Mouse (Mus musculus) R1 (cell line): ENCODE data around the gene Adgrl1.

Experiments
- DNase-seq: peaks from one replicate; pipeline ENCODE4 v3.0.0-alpha.2; 2018; ENCODE audit warnings: low read depth, low spot score

Gene Adgrl1

DNA sequence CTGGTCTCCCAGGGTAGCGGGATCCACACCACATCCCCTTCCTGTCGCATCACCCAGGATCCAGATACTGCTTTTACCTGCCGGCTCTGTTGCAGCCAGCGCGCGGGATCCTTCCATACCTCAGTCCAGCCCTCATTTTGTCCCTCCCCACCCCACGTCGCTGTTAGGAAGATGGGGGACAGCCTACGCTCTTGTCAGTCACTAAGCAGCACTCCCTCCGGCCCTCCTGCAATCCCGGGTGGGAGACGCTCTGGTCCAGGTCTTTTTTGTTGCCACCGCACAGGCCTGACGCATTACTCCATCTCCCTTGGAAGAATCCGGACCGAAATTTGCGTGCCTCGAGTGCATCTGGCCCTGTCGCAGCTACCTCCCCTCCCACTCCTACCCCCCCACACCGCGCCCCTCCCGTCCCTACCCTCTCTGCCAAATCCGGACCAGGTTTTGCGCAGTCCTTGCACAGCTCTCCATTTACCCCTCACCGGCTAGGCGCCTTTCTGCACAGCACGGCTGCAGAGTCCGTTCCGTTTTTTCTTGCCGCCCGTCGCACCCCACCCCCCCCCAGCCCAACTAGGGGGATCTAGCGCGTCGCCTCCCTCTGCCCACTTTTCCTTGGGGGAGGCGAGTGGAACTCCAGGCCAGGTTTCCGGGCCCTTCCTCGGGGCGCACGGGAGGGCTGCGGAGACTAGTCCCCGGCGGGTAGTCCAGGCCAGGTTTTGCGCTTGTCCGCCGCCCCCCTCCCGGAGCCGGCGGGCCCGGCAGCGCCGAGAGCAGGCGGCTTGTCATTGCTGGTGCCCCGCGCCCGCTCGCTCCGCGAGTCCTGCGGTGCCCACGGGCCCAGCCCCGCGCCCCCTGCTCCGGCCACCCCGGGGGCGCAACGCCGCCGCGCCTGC lies at the start of gene Adgrl1:
Adgrl1 (plus strand) TSS at position 743 of the 890 bp plus-strand sequence.
- DNase-seq, result peak; percentile 97

- DNase-seq, result no peak
These were observed 47.6 kb upstream of the Adgrl1 start for GRCm38 (mm10) chr8:83852329-83852728.

DNA sequence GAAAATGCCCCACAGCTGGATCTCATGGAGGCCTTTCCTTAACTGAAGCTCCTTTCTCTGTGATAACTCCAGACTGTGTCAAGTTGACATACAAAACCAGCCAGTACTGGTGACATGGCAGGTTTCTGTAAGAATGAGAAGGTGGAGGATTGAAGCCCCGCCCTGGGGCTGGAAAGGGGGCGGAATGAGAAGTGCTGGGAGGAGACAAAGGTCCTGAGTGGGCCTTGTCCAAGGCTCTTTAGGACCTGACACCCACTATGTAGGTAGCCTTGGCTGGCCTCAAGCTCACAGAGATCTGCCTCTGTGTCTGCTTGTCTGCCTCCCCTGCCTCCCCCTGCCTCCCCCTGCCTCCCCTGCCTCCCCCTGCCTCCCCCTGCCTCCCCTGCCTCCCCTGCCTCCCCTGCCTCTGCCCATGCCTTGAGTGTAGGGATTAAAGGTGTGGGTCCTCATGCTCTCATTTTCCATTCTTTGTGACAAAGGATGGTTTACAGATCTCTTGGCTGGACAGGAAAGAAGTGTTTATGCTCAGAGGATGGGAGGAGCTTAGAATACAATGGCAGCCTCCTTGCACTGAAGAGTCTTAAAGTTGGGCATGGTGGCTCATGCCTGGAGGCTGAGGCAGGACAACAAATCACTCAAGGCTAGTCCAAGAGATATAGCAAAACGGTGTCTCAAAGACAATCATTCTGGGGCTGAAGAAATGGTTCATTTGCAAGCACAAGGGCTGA lies 46.4 kb upstream of the Adgrl1 start:
- DNase-seq, result peak; percentile 84

- DNase-seq, result peak; percentile 27
These were observed 43.3 kb upstream of the Adgrl1 start for GRCm38 (mm10) chr8:83856486-83857065.

- DNase-seq, result peak; percentile 55
These were observed 37.3 kb upstream of the Adgrl1 start for GRCm38 (mm10) chr8:83862439-83863268.

DNA sequence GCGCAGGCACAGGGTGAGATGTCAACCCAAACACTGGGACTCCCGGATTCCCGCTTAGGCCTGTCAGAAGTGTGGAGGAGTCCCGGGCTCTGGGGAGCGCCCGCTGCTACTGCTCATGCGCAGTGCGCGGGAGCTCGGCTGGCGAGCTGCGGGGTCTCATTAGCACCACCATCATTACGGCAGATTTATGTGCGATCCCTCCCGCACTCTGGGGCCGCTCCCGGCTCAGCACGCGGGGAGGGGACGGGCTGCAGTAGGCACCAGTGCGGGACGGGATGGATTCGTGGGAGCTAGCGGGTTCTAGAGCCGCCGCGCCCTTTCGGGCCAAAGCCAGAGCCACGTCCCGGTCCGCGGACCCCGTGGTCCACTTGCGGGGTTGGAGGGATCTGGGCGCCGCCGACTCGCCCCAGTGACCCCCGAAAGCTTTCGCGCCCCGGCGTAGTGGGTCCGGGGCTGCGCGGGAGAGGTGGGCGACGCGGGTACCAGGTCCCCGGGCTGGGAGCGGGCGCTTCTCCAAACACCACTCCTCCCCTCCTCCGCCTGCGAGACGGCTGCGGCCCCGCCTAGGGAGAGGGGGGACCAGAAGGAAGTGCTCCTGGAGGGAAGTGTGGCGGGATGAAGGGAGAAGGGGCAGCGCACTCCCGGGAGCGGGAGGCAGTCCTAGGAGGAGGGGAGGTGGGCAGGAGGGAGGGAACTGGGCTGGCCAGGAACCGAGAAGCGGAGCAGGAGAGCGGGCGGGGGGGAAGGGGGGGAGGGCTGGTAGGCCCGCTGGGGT lies 24.8 kb upstream of the Adgrl1 start:
- DNase-seq, result peak; percentile 91

- DNase-seq, result no peak
These were observed 24.3 kb upstream of the Adgrl1 start for GRCm38 (mm10) chr8:83875656-83876040.

DNA sequence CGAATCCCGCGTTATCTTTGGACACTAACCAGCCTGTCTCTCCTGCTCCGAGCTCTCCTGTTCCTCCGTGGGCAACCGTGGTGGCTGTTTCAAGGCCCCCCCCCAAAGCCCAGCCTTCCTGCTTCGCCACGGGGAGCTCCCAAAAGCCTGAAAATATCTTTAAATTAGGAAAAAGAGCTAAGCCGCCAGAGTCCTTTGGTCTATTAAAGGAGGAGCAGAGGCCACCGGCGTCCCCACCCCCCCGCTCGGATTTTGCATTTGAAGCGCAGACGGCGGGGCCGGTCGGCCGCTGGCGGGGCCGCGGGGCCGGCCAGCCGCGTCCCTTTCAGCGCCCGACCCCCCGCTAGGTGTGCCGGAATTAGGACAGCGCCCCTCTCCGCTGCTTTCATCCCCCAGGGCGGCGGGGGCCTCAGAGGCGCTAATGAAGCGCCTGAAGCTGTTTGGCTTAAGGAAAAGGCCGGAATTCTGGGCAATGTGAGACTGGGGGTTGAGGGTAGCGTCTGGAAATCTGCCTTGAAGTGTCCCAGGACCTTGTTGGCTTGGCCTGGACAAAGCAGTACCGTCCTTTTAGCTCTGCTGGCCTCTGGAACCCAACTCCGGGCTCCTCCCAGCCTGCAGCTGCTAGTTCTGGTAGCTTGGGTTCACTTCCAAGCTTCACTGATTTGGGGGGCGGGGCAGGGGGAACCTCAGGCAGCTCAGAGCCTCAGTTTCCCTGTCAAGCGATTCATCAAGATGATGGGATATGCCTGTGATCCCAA lies 23.6 kb upstream of the Adgrl1 start:
- DNase-seq, result peak; percentile 79

GRCm38 (mm10) chr8:83876838-83877223 lies 23.1 kb upstream of the Adgrl1 start:
- DNase-seq, result no peak

GRCm38 (mm10) chr8:83888409-83888808 lies 11.5 kb upstream of the Adgrl1 start:
- DNase-seq, result no peak

- DNase-seq, result no peak
These were observed 7.8 kb upstream of the Adgrl1 start for GRCm38 (mm10) chr8:83892061-83892460.

DNA sequence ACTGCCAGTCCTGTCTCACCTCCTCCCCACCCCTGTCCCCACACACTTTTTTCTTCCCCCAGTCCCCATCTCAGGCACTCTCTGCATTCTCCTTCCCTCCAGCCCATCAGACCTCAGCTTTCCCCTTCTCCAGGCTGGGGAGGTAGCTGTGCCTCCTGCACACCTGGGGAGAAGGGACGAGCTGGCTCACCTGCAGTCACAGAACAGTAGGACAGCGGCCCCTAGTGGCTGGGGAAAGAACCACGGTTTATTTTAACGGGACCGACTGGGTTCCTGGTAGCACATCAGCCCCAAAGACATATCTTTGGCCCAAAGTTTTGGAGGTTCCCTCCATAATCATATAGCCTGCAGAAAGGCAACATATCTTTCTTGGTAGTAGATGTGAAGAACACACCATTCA lies 6.0 kb upstream of the Adgrl1 start:
- peak; percentile 77 for DNase-seq

DNA sequence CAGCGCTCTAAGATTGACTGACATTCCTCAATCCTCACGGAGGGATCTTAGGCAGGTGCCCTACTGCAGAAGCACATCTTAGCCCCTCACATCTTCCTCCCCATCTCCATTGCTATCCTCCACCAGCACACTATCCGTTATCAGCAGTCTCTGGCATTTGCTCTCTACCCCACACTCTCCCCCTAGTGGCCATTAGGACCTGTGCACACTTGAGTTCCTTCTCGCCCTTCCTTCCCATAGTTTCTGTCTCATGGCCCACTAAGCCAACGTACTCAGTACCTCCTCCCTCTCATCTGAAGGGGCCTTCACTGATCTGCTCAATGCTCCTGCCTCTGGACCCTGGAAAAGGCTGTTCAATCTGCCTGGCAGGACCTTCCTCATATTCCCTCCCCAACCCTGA lies 4.0 kb upstream of the Adgrl1 start:
- DNase-seq, result peak; percentile 86

DNA sequence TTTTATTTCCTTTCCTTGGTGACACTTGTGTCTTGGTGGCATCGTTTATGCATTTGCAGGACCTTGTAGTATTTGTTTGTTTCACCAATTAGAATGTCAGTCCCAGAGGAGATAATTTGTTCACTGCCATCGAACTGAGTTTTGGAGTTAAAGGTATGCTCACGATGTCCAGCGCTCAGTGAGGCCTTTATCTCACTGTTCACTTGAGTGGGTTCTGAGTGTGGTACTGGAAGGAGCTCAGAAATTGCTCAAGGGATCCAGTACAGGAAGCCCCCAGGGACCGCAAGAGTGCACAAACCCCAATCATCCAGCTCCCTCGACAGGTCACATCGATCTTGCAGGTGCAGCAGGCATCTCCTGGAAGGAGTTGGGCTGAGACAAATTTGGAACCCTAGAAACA lies 3.4 kb upstream of the Adgrl1 start:
- DNase-seq, result no peak

GRCm38 (mm10) chr8:83897211-83897610 lies 2.7 kb upstream of the Adgrl1 start:
- peak; percentile 83 for DNase-seq

DNA sequence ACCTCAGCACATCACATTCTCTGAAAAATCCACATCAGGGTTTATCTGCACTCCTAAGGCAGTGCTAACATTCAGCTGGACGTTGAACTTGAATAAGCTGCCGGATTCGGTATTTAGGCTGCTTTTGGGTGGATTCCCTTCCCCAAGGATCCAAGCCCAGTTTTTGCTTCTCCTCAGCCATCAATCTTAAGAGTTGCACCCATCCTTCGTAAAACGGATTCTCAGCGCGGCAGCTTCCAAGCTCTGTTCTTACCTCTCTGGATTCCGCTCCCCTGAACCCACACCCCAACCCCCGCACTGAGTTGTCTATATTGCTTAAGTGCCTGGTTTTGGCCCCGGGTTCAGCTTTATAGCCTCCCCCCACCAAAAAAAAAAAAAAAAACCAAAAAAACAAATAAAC lies 1.4 kb upstream of the Adgrl1 start:
- no peak for DNase-seq

- peak; percentile 82 for DNase-seq
These were observed 931 bp upstream of the Adgrl1 start for GRCm38 (mm10) chr8:83898985-83899362.

DNA sequence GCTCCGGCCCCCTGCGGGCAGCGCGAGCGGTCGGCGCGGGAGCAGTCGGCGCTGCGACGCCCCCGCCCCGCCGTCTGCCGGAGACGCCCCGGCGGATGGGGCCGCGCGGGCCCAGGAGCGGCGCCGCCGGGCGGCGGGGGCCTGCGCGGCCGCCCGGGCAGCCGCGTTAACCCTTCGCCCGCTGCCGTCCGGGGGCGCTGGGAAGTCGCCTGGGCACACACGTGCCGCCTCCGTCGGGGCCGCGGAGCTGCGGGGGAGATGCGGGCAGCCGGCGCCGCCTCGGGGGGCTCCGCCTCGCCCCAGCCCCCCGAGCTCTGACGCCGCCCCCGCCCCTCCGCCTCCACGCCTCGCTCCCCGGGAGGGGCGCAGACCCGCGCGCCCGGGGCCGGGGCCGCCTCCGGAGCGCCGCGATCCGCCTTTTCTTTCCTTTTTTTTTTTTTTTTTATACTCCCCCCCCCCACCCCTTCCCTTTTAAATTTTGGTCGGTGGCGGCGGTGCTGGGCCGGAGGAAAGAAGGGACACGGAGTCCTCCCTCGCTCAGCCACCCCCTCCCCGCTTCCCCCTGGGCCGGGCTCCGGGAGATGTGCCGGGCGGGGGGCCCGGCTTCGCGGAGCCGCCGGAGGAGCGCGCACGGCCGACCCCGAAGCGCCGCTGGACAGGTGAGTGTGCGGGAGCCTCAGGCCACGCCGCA lies 506 bp downstream of the Adgrl1 start:
- no peak for DNase-seq

- no peak for DNase-seq
These were observed 1.0 kb downstream of the Adgrl1 start for GRCm38 (mm10) chr8:83900957-83901270.
